Mouse (Mus musculus): ENCODE results near the gene Zswim5. TPM values are rescaled to one million over a fixed set of nuclear protein-coding genes. Genes with fewer than 3 reads are reported as not detected.

Gene Zswim5
- polyA plus RNA-seq, 1 experiment from 2014 or later: 0.66 TPM

DNA sequence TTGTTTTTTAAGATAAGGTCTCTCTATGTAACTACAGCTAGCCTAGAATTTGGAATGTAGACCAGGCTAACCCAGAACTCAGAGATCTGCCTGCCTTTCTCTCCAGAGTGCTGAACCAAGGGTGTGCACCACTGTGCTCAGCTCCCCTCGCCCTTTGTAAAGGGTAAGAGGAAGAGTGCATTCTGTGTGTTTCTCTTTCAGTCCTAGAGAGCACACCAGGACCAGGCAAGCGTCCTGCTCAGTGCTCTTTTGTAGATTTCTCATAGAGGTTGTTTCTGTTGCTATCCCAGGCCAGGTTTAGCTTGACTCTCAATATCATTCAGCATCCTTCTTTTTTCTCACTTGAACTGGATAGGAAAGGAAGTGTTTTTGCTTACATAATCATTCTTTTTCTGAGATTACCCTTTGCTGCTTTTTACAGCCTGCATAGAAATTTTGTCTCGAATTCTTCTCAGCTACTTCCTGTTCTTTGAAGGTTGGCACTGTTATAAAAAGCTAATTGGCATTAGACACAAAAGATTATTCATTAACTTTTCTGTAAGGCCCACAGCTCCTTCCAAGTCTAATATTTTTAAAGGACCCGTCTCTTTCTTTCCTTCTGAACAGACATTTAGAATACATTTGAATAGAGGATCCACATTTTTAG is 51.0 kb downstream of the Zswim5 start:
- Histone ChIP-seq H3K9me3 (no peaks in the 10 kb centered on the region), H3K27ac (no peak overlapping the region), H3K4me1 (no peaks in the 10 kb centered on the region), H3K27me3 (no peaks in the 10 kb centered on the region), H3K4me2 (no peak overlapping the region), H3K9ac (no peak overlapping the region), H3K36me3 (no peaks in the 10 kb centered on the region), H3K4me3 (no peak overlapping the region)
- WGBS: 70% methylated on average over 4 of the region's 4 CpGs
- no peak for ATAC-seq (ENCODE audit: insufficient number of reproducible peaks, insufficient read depth, low FRiP score, low TSS enrichment, low read depth)

DNA sequence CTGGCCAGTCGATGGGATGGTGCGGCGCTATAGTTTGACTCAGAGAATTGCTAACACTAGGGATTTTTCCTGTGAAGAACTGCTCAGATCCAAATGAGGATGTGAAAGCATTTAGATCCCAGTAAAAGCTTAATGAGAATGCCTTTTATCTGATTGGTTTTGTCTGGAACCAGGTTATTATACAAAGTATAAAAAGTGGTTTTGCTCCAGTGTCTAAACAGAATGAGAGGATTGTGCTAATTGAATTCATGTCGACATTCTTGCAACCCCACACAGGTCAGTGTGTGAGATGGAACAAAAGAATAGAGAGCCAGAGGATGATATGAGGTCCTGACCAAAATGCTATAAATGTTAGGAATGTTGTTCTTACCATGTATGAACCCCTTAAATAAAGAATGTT is 62.4 kb downstream of the Zswim5 start:
- no peak for ATAC-seq (ENCODE audit: insufficient number of reproducible peaks, insufficient read depth, low FRiP score, low TSS enrichment, low read depth)
- no peak overlapping the region for H3K4me3 ChIP-seq
- no peaks in the 10 kb centered on the region for H3K27me3 ChIP-seq
- no peak overlapping the region for H3K4me2 ChIP-seq
- no peaks in the 10 kb centered on the region for H3K9me3 ChIP-seq
- no peak overlapping the region for H3K27ac ChIP-seq
- H3K9ac ChIP-seq: no peak overlapping the region
- H3K36me3 ChIP-seq: no peaks in the 10 kb centered on the region
- no peaks in the 10 kb centered on the region for H3K4me1 ChIP-seq
- WGBS: 79% methylated on average over 4 of the region's 4 CpGs

DNA sequence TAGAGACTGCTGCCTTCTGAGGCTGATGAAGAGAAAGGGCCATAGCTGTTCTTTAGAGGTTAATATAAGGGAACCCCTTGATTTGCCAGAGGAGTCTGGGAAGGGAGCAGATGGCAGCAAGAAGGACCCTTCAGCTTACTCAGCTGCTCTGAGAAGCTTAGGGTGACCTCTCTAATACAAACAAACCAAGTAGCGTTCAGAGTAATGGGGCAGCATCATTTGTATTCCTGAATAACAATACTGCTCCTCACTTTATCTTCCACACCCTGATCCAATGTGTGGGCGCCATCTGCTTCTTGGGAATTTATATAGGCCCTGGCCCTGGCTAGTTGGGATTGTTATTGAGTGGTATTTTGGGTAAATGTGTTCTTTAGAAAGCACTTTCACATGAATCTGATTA is 65.5 kb downstream of the Zswim5 start:
- 75% methylated on average over 2 of the region's 2 CpGs for WGBS
- no peak for ATAC-seq (ENCODE audit: insufficient number of reproducible peaks, insufficient read depth, low FRiP score, low TSS enrichment, low read depth)

DNA sequence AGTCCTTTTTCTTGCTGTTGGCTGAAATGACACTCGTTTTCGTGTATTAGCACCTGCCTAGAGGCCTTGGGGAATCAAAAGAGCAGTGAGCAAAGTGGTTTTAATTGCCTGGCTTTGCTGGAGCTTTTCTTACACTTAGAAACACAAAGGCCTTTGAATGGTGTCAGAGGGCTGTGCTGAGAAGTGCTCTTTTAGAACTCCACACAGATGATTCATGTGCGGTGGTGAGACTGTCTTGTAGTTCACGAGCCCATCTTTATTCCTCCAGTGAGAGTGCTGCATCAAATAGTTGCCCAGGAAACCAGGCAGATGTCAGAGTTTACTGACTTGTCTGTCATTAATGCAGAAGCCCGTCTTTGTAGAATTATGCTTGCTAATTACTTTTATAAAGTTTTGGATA is 66.9 kb downstream of the Zswim5 start:
- ATAC-seq (ENCODE audit: insufficient number of reproducible peaks, insufficient read depth, low FRiP score, low TSS enrichment, low read depth): no peak
- Histone ChIP-seq H3K27ac (no peak overlapping the region), H3K4me2 (no peak overlapping the region), H3K4me1 (no peaks in the 10 kb centered on the region), H3K27me3 (no peaks in the 10 kb centered on the region), H3K9me3 (no peaks in the 10 kb centered on the region), H3K4me3 (no peak overlapping the region), H3K36me3 (no peaks in the 10 kb centered on the region), H3K9ac (no peak overlapping the region)
- 55% methylated on average over 5 of the region's 5 CpGs for WGBS

More for the DNA sequence above, 65.5 kb downstream of the Zswim5 start:
- no peak overlapping the region for H3K4me2 ChIP-seq
- no peaks in the 10 kb centered on the region for H3K9me3 ChIP-seq
- no peaks in the 10 kb centered on the region for H3K4me1 ChIP-seq
- no peak overlapping the region for H3K27ac ChIP-seq
- H3K4me3 ChIP-seq: no peak overlapping the region
- no peak overlapping the region for H3K9ac ChIP-seq
- no peaks in the 10 kb centered on the region for H3K36me3 ChIP-seq
- no peaks in the 10 kb centered on the region for H3K27me3 ChIP-seq

DNA sequence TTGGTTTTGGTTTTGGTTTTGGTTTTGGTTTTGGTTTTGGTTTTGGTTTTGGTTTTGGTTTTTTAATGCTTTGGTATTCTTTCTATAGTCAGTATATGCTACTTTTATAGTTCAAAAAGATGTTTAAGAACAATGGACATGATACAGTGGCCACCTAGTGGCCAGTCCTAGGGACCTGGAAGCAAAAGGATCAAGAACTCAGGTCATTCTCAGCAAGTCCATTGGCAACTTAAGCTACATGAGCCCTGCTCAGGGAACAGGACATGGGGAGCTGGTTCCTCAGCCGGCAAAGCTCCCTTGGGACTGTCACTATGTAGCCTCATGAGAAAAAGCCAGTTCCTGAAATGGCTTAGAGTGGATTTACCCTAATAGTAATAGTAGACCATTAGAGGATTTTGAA is 74.5 kb downstream of the Zswim5 start:
- no peak for ATAC-seq (ENCODE audit: insufficient number of reproducible peaks, insufficient read depth, low FRiP score, low TSS enrichment, low read depth)
- Histone ChIP-seq H3K4me1 (no peaks in the 10 kb centered on the region), H3K9ac (no peak overlapping the region), H3K27ac (no peak overlapping the region), H3K4me3 (no peak overlapping the region), H3K36me3 (no peaks in the 10 kb centered on the region), H3K9me3 (no peaks in the 10 kb centered on the region), H3K4me2 (no peak overlapping the region), H3K27me3 (no peaks in the 10 kb centered on the region)
- 33% methylated on average over 1 of the region's 1 CpGs for WGBS

DNA sequence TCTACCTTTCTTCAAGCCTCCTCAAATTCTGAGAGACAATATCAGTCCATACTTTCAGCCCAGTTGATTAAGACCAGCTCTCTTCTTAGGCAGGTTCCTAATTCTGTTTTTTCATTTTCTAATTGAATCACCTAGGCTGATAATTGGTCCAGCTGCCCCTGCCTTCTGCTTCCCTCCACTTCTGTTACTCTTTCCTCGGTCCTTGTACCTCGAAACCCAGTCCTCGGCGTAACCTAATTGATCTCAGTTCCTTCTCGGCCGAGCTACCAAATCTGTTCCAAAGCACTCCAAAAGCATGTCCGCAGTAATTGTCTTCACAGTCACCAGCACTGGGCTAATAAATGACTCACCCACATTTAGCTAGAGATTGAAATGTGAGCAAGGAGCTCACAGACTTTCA is 77.8 kb downstream of the Zswim5 start:
- H3K4me2 ChIP-seq: no peak overlapping the region
- 66% methylated on average over 7 of the region's 7 CpGs for WGBS
- H3K4me1 ChIP-seq: no peaks in the 10 kb centered on the region
- H3K27me3 ChIP-seq: no peaks in the 10 kb centered on the region
- no peaks in the 10 kb centered on the region for H3K9me3 ChIP-seq
- H3K36me3 ChIP-seq: no peaks in the 10 kb centered on the region
- no peak for ATAC-seq (ENCODE audit: insufficient number of reproducible peaks, insufficient read depth, low FRiP score, low TSS enrichment, low read depth)
- no peak overlapping the region for H3K4me3 ChIP-seq
- H3K27ac ChIP-seq: no peak overlapping the region
- no peak overlapping the region for H3K9ac ChIP-seq

DNA sequence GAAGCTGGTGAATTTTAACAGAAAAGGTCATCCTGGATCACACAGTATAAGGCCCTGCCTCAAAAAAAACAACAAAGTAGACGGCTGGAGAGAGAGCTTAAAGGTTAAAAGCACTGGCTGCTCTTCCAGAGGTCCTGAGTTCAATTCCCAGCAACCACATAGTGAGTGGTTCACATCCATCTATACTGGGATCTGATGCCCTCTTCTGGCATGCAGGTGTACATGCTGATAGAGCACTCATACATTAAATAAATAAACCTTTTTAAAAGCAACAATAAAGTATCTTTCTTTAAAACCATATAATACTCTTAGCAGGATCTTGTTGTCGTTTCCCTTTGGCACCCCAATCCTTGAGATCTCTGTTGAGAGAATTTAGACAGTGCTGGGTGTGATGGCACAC is 99.3 kb downstream of the Zswim5 start:
- no peak for ATAC-seq (ENCODE audit: insufficient number of reproducible peaks, insufficient read depth, low FRiP score, low TSS enrichment, low read depth)
- Histone ChIP-seq H3K36me3 (no peaks in the 10 kb centered on the region), H3K27me3 (no peaks in the 10 kb centered on the region), H3K4me1 (no peaks in the 10 kb centered on the region), H3K9me3 (no peaks in the 10 kb centered on the region), H3K4me3 (no peak overlapping the region), H3K4me2 (no peak overlapping the region), H3K9ac (no peak overlapping the region), H3K27ac (no peak overlapping the region)
- WGBS: 70% methylated on average over 2 of the region's 2 CpGs

DNA sequence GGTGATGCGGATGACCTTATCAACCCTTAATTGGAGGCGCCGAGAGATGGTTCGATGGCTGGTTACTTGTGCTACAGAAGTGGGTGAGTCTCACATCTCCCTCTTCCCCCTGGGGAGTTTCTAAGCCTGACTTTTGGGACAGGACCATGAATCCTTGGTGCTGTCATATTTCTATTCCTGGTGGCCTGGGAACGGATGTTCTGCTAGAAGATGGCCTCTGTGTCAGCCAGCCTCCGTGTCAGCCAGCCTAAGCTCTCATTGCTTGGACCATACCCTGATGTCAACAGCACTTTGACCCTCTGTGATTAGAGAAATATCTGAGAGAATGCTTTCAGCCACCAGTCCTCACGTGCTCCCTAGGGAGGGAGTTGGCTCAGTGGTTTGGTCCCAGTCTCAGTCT is 108.5 kb downstream of the Zswim5 start:
- H3K9me3 ChIP-seq: no peaks in the 10 kb centered on the region
- ATAC-seq (ENCODE audit: insufficient number of reproducible peaks, insufficient read depth, low FRiP score, low TSS enrichment, low read depth): no peak
- no peak overlapping the region for H3K9ac ChIP-seq
- H3K27me3 ChIP-seq: no peaks in the 10 kb centered on the region
- WGBS: 92% methylated on average over 7 of the region's 7 CpGs
- H3K36me3 ChIP-seq: peaks cover 16% of the 10 kb centered on the region
- no peak overlapping the region for H3K4me3 ChIP-seq
- H3K27ac ChIP-seq: no peak overlapping the region
- H3K4me1 ChIP-seq: no peaks in the 10 kb centered on the region
- H3K4me2 ChIP-seq: no peak overlapping the region

DNA sequence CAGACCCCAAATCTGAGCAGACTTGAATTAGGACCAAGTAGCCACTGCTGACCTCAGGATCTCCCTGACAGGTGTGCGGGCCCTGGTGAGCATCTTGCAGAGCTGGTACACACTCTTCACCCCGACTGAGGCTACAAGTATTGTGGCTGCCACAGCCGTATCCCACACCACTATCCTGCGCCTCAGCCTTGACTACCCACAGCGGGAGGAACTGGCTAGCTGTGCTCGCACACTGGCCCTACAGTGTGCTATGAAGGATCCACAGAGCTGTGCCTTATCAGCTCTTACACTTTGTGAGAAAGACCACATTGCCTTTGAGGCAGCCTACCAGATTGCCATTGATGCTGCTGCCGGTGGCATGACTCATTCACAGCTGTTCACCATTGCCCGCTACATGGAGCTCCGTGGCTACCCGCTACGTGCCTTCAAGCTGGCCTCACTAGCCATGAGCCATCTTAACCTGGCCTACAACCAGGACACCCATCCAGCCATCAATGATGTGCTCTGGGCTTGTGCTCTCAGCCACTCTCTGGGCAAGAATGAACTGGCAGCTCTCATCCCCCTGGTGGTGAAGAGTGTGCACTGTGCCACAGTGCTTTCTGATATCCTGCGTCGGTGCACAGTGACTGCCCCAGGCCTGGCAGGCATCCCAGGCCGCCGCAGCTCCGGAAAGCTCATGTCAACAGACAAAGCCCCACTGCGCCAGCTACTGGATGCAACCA is 109.4 kb downstream of the Zswim5 start:
- H3K9me3 ChIP-seq: no peaks in the 10 kb centered on the region

DNA sequence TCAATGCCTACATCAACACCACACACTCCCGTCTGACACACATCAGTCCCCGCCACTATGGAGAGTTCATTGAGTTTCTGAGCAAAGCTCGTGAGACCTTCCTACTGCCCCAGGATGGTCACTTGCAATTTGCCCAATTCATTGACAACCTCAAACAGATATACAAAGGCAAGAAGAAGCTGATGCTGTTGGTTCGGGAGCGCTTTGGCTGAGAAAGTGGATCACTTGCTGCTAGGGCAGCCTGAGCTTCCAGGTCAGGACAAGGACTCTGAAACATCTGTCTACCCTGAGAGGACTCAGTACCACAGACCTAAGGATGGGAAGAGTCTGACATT is 109.9 kb downstream of the Zswim5 start:
- Histone ChIP-seq H3K27me3 (no peaks in the 10 kb centered on the region), H3K27ac (no peak overlapping the region), H3K4me1 (peaks cover 3% of the 10 kb centered on the region; the same call in 1 of the 2 replicates), H3K9me3 (no peaks in the 10 kb centered on the region), H3K4me3 (no peak overlapping the region), H3K9ac (no peak overlapping the region), H3K36me3 (peaks cover 22% of the 10 kb centered on the region), H3K4me2 (no peak overlapping the region)
- ATAC-seq (ENCODE audit: insufficient number of reproducible peaks, insufficient read depth, low FRiP score, low TSS enrichment, low read depth): no peak
- 66% methylated on average over 5 of the region's 5 CpGs for WGBS

More for the DNA sequence above, 109.4 kb downstream of the Zswim5 start:
- no peaks in the 10 kb centered on the region for H3K27me3 ChIP-seq
- peak; percentile 63; the same call in 1 of the 2 replicates for ATAC-seq (ENCODE audit: insufficient number of reproducible peaks, insufficient read depth, low FRiP score, low TSS enrichment, low read depth)
- H3K4me3 ChIP-seq: no peak overlapping the region
- H3K36me3 ChIP-seq: peaks cover 22% of the 10 kb centered on the region
- peaks cover 3% of the 10 kb centered on the region; the same call in 1 of the 2 replicates for H3K4me1 ChIP-seq
- 61% methylated on average over 17 of the region's 17 CpGs for WGBS
- H3K9ac ChIP-seq: no peak overlapping the region
- H3K27ac ChIP-seq: no peak overlapping the region
- no peak overlapping the region for H3K4me2 ChIP-seq

DNA sequence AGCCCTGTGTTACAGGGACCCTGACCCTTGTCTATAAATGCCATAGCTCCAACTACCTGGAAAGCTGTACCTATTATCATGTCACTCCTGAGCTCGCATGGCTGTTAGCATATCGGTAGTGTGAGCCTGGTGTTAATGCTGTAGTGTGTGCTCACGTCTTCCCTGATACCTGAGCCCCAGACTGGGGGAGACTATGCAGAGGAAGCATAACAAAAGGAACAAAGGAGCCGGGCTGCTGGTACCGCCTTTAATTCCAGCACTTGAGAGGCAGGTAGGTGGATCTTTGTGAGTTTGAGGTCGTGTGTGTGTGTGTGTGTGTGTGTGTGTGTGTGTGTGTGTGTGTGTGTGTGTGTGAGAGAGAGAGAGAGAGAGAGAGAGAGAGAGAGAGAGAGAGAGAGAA is 112.6 kb downstream of the Zswim5 start:
- Histone ChIP-seq H3K36me3 (peaks cover 22% of the 10 kb centered on the region), H3K4me2 (no peak overlapping the region), H3K27me3 (no peaks in the 10 kb centered on the region), H3K9me3 (no peaks in the 10 kb centered on the region), H3K9ac (no peak overlapping the region), H3K4me1 (peaks cover 15% of the 10 kb centered on the region), H3K4me3 (no peak overlapping the region), H3K27ac (no peak overlapping the region)
- WGBS: 62% methylated on average over 6 of the region's 6 CpGs
- no peak for ATAC-seq (ENCODE audit: insufficient number of reproducible peaks, insufficient read depth, low FRiP score, low TSS enrichment, low read depth)

DNA sequence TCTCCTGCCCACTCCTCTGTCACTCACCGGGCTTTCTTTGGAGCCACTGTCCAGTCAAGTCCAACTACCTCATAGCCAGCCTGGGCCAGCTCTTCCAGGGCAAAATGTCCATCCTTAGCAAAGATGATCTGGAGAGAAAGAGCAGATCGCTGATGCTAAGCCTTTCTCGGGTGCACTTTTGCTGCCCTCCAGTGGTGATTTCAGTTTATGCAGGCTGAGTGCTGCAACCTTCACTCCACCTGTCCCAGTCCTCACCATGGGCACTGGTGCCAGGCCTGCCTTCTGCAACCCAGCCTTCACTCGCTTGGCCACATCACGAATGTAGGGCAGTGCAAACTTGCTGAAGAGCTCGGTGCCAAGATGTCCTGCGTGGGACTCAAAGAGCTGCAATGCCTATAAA is 114.2 kb downstream of the Zswim5 start:
- H3K4me3 ChIP-seq: no peak overlapping the region
- no peaks in the 10 kb centered on the region for H3K9me3 ChIP-seq
- 10% methylated on average over 7 of the region's 7 CpGs for WGBS
- H3K4me2 ChIP-seq: no peak overlapping the region
- no peak overlapping the region for H3K9ac ChIP-seq
- 0 out of 2 replicates have a peak, but pooled peaks cover 2% of the 10 kb centered on the region for H3K27me3 ChIP-seq
- no peak for ATAC-seq (ENCODE audit: insufficient number of reproducible peaks, insufficient read depth, low FRiP score, low TSS enrichment, low read depth)
- H3K27ac ChIP-seq: no peak overlapping the region
- peaks cover 27% of the 10 kb centered on the region for H3K4me1 ChIP-seq
- peaks cover 20% of the 10 kb centered on the region for H3K36me3 ChIP-seq
